Mouse (Mus musculus): Measurements from ENCODE around the gene Etv4.

- TF ChIP-seq CTCF (conservative IDR thresholded peaks at IDR 0.05; ENCODE audit: low read length) = no peak
- no peak for TF ChIP-seq POU5F1 (IDR thresholded peaks at IDR 0.05; ENCODE audit: borderline replicate concordance, low read length)
These were observed 12.9 kb upstream of the Etv4 start for GRCm38 (mm10) chr11:101798083-101798482.

Data from E14TG2a.4 (cell line).